Mouse (Mus musculus): ENCODE measurements at regions not wholly inside any gene's neighbourhood (a gene's known extent, or its start where the extent isn't known, plus 50 kb on each side); places are given as distances from the start of the nearest gene placed in this dataset.

DNA sequence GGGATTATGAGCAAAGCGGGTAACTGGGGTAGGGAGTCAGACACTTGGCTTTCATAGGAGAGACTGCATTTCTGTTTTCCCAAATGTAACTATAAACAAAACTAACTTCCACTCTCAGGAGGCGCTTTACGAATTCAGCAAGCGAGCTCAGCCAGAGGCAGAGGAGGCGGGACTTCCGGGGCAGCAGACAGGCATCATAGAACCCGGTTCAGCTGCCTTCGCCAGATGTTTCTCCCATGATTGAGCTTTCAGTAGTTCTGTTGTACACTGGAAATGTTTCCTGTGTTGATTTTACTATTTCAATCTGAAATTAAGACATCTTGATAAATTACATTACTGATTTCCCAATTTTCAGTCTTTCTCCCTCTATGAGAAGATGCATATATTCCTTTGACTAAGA, 92.9 kb downstream of the Zfp365 start:
- ATAC-seq (replicated peaks; ENCODE audit: low FRiP score), result no peak
- H3K27me3 ChIP-seq, result no peaks in the 10 kb centered on the region
- 84% methylated on average over 8 of the region's 8 CpGs for WGBS
- no peak overlapping the region for H3K9ac ChIP-seq
- no peaks in the 10 kb centered on the region for H3K36me3 ChIP-seq
- H3K4me3 ChIP-seq (replicated peaks), result no peak overlapping the region
- H3K4me1 ChIP-seq, result no peaks in the 10 kb centered on the region
- H3K9me3 ChIP-seq (replicated peaks), result peaks cover 4% of the 10 kb centered on the region; the same call in 1 of the 2 replicates
- no peak overlapping the region for H3K27ac ChIP-seq
- H3K4me2 ChIP-seq, result no peak overlapping the region

DNA sequence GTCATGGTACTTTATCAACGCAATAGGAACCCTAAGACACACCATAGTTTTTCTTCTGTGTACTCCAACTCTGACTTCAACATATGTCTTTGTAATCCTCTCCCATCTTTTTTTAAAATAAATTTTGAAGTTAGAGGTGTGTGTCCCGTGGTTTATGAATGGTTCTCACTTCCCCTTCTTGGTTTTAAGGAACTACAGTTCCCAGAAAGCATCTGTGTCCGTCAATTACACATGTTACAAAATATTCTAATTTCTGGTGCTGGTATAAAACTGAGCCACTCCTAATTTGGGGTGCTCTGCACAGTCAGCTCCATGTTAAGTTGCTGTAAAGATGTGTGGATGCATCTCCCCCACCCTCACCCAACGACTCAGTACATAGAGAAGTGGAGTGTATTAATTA, 98.6 kb downstream of the Zfp365 start:
- no peak overlapping the region for H3K9ac ChIP-seq
- H3K4me2 ChIP-seq, result no peak overlapping the region
- H3K27ac ChIP-seq, result no peak overlapping the region
- H3K4me1 ChIP-seq, result no peaks in the 10 kb centered on the region
- H3K9me3 ChIP-seq (replicated peaks), result peaks cover 4% of the 10 kb centered on the region; the same call in 1 of the 2 replicates
- no peaks in the 10 kb centered on the region for H3K36me3 ChIP-seq
- WGBS, result 84% methylated on average over 4 of the region's 4 CpGs
- H3K4me3 ChIP-seq (replicated peaks), result no peak overlapping the region
- no peak for ATAC-seq (replicated peaks; ENCODE audit: low FRiP score)
- H3K27me3 ChIP-seq, result no peaks in the 10 kb centered on the region

DNA sequence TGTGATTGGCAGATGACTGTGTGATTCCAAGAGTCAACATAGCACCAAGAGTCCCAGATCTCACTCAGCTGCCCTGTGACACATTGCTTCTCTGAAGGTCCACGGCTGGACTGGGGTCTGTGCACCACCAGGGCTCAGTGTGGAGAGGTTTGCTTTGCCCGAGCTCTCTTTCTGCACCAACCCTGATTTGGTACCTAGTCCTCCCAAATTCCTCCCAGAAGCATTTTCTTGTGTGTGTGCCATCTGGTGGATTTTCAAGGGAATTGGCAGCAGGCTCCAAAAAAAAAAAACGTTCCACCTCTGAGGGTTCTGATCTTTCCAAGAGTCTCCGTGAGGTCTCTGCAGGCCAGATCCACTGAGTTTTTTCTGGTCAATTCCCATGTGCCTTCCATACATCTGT, 107.3 kb downstream of the Zfp365 start:
- WGBS, result 28% methylated on average over 4 of the region's 4 CpGs

DNA sequence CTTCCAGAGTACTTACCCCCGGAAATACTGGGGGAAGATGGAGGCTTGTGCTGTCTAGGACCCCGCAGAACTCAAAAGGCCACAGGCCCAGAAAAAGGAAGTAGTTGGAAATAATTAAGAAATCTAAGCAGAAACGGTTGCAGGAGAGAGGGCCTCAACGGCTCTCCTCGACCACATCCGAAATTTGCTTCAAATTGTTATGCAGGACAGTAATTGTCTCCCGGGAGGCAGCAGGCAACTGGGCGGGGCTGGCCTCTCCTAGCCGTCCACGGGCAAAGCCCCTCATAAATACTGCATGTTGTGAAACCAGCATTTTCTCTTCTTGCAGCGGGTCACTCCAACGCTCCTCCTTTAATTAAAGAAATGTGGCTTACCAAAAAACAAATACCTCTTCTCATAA, 107.8 kb downstream of the Zfp365 start:
- ATAC-seq (replicated peaks; ENCODE audit: low FRiP score), result no peak
- Histone ChIP-seq H3K4me1 (peaks cover 6% of the 10 kb centered on the region; the same call in 1 of the 2 replicates), H3K36me3 (no peaks in the 10 kb centered on the region), H3K4me3 (replicated peaks) (no peak overlapping the region), H3K9me3 (replicated peaks) (no peaks in the 10 kb centered on the region), H3K27me3 (no peaks in the 10 kb centered on the region), H3K9ac (no peak overlapping the region), H3K4me2 (no peak overlapping the region), H3K27ac (no peak overlapping the region)
- 46% methylated on average over 12 of the region's 12 CpGs for WGBS

More for the DNA sequence above, 107.3 kb downstream of the Zfp365 start:
- no peak overlapping the region for H3K27ac ChIP-seq
- H3K36me3 ChIP-seq, result no peaks in the 10 kb centered on the region
- no peak overlapping the region for H3K4me3 ChIP-seq (replicated peaks)
- no peaks in the 10 kb centered on the region for H3K27me3 ChIP-seq
- no peaks in the 10 kb centered on the region for H3K9me3 ChIP-seq (replicated peaks)
- no peak overlapping the region for H3K9ac ChIP-seq
- peaks cover 6% of the 10 kb centered on the region; the same call in 1 of the 2 replicates for H3K4me1 ChIP-seq
- ATAC-seq (replicated peaks; ENCODE audit: low FRiP score), result no peak
- no peak overlapping the region for H3K4me2 ChIP-seq

DNA sequence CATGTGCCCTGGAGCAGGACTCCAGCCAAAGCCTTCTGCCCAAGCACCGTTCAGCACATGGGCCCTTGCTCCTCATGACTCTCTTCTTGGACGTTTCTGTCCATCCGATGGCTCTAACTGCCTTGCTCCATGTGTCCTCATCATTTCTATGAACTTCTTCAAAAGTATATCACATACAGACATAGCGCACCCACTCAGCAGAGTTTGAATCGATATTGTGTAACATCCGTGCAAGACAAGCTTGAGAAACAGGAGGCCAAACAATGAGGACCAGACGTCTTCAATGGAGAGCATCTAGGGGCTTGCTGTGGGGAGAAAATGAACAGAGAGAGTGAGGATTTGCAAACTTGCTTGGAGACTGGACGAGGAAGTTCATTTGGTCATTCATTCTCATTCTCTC, 110.3 kb downstream of the Zfp365 start:
- 94% methylated on average over 8 of the region's 8 CpGs for WGBS
- no peak overlapping the region for H3K4me2 ChIP-seq
- no peaks in the 10 kb centered on the region for H3K9me3 ChIP-seq (replicated peaks)
- no peaks in the 10 kb centered on the region for H3K27me3 ChIP-seq
- H3K4me3 ChIP-seq (replicated peaks), result no peak overlapping the region
- ATAC-seq (replicated peaks; ENCODE audit: low FRiP score), result no peak
- peaks cover 6% of the 10 kb centered on the region; the same call in 1 of the 2 replicates for H3K4me1 ChIP-seq
- no peak overlapping the region for H3K27ac ChIP-seq
- H3K36me3 ChIP-seq, result no peaks in the 10 kb centered on the region
- H3K9ac ChIP-seq, result no peak overlapping the region

DNA sequence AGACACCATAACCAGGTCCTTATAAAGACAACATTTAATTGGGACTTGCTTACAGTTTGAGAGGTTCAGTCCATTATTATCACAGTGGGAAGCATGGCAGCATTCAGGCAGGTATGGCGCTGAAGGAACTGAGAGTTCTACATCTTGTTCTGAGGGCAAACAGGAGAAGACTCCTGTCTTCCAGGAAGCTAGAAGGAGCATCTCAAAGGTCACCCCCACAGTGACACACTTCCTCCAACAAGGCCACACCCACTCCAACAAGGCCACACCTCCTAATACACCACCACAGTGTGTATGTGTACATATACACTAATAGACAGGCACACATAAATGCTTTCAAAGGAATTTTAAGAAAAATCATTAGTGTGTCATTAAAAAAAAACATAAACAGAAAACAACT, 110.8 kb downstream of the Zfp365 start:
- H3K27me3 ChIP-seq, result no peaks in the 10 kb centered on the region
- 91% methylated on average over 1 of the region's 1 CpGs for WGBS
- H3K9ac ChIP-seq, result no peak overlapping the region

DNA sequence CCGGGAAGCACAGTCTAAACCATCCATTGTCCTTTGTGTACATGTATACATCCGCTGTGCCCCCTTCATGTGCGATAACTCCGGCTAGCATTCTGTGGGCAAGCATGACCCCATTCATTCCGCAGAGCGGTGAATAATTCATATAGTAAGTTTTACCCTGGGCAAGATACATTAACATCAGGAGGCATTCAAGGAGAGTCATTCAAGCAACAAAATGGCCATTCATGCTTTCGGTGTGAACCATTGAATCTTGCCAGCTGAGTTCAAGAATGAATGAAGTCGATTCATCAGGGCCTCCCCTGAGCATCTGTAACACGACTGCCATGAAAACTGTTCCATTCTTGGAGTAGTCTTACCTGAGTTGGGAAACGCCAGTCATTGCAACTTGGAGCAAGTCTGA, 113.5 kb downstream of the Zfp365 start:
- ATAC-seq (replicated peaks; ENCODE audit: low FRiP score), result no peak
- Histone ChIP-seq H3K4me2 (no peak overlapping the region), H3K9me3 (replicated peaks) (no peaks in the 10 kb centered on the region), H3K4me3 (replicated peaks) (no peak overlapping the region), H3K36me3 (no peaks in the 10 kb centered on the region), H3K9ac (no peak overlapping the region), H3K4me1 (no peaks in the 10 kb centered on the region), H3K27me3 (no peaks in the 10 kb centered on the region), H3K27ac (no peak overlapping the region)
- 83% methylated on average over 10 of the region's 10 CpGs for WGBS

More for the DNA sequence above, 110.8 kb downstream of the Zfp365 start:
- Histone ChIP-seq H3K4me1 (peaks cover 6% of the 10 kb centered on the region; the same call in 1 of the 2 replicates), H3K36me3 (no peaks in the 10 kb centered on the region), H3K4me3 (replicated peaks) (no peak overlapping the region), H3K9me3 (replicated peaks) (no peaks in the 10 kb centered on the region), H3K4me2 (no peak overlapping the region), H3K27ac (no peak overlapping the region)
- no peak for ATAC-seq (replicated peaks; ENCODE audit: low FRiP score)

DNA sequence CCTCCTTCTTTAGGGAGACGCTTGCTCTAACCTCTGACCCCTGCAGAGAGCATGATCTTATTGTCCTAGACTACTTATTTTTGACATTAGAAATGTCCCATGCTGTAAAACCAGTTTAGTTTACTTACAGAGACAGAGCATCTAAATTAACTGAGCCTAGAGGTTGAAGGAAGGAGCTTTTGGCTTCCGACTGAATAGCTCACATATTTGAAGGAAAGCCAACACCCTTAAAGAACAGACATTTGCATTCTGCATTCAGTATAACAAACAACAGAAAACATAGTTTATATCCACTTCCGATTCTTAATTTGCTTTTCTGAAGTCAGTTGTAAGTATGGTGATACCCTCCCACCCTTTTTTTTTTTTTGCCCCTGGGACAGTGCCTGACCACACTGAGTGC, 119.3 kb downstream of the Zfp365 start:
- Histone ChIP-seq H3K4me3 (replicated peaks) (no peak overlapping the region), H3K4me1 (peaks cover 13% of the 10 kb centered on the region; the same call in 1 of the 2 replicates), H3K36me3 (no peaks in the 10 kb centered on the region), H3K9ac (no peak overlapping the region), H3K4me2 (no peak overlapping the region), H3K27ac (no peak overlapping the region), H3K27me3 (no peaks in the 10 kb centered on the region), H3K9me3 (replicated peaks) (no peaks in the 10 kb centered on the region)
- ATAC-seq (replicated peaks; ENCODE audit: low FRiP score), result no peak
- WGBS, result 48% methylated on average over 3 of the region's 3 CpGs

DNA sequence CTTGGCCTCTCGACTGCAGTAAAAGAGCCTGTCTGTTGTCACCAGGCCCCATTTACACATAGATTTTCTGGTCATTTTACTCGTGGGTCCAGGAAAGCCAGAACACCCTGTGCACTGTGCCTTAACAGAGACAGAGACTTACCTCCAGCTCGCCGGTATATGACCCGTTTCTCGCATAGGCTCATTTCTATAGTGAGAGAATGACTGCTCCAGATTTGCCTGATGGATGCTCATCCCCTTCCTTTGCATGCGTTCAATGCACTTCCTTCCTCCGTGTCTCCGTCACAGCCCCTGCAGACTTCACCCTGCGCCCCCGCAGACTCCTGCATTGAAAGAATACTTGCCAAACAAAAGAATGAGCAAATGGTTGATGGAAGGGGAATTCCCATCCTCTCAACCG, 122.8 kb downstream of the Zfp365 start:
- Histone ChIP-seq H3K4me1 (peaks cover 17% of the 10 kb centered on the region; the same call in 1 of the 2 replicates), H3K9ac (no peak overlapping the region), H3K36me3 (no peaks in the 10 kb centered on the region), H3K9me3 (replicated peaks) (no peaks in the 10 kb centered on the region), H3K27ac (no peak overlapping the region), H3K4me3 (replicated peaks) (no peak overlapping the region), H3K27me3 (no peaks in the 10 kb centered on the region), H3K4me2 (no peak overlapping the region)
- ATAC-seq (replicated peaks; ENCODE audit: low FRiP score), result no peak
- WGBS, result 80% methylated on average over 12 of the region's 12 CpGs

DNA sequence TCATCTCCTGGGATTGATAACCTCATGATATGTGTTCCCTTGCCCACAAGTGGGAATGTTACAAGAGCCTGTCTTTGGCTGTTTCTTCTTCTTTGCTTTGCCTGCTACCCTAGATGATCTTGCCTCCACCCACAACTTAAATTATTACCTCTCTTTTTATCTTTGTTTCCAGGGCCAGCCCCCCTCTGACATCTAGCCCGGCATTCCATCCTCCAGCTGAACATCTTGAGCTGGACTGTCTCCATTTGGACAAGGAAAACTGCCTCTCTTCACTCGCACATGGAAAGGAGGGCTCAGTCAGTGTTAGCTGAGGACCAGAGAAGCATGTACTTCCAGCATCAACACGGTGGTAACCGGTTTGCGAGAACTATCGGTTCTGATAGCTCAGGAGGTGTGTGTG, 124.3 kb downstream of the Zfp365 start:
- no peaks in the 10 kb centered on the region for H3K36me3 ChIP-seq
- no peak for ATAC-seq (replicated peaks; ENCODE audit: low FRiP score)
- 44% methylated on average over 6 of the region's 6 CpGs for WGBS
- no peak overlapping the region for H3K27ac ChIP-seq
- 0 out of 2 replicates have a peak overlapping the region, but pooled peaks have one; percentile 2 for H3K4me2 ChIP-seq
- no peaks in the 10 kb centered on the region for H3K9me3 ChIP-seq (replicated peaks)
- H3K9ac ChIP-seq, result no peak overlapping the region
- peaks cover 17% of the 10 kb centered on the region; the same call in 1 of the 2 replicates for H3K4me1 ChIP-seq
- H3K27me3 ChIP-seq, result no peaks in the 10 kb centered on the region
- no peak overlapping the region for H3K4me3 ChIP-seq (replicated peaks)

DNA sequence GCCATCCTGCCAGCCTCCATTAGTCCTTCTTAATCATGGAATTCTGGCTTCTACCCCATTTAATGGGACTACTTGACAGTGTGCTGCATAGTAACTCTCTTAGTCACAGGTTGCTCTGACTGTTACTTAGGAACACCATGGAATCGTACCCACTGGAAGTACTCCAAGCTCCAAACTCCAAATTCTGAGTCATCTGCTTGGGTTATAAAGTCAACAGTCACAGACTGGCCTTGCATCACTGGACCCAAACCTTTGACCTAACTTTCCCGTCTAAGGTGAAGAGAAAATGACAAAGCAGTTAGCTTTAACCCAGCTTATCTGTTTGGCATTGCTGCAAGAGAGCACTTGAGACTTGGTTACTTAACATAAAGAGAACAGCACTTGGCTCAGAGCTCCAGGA, 126.9 kb downstream of the Zfp365 start:
- H3K4me3 ChIP-seq (replicated peaks), result no peak overlapping the region
- no peak overlapping the region for H3K9ac ChIP-seq
- H3K9me3 ChIP-seq (replicated peaks), result no peaks in the 10 kb centered on the region
- H3K27ac ChIP-seq, result no peak overlapping the region
- H3K4me1 ChIP-seq, result peaks cover 17% of the 10 kb centered on the region; the same call in 1 of the 2 replicates
- no peaks in the 10 kb centered on the region for H3K36me3 ChIP-seq
- no peaks in the 10 kb centered on the region for H3K27me3 ChIP-seq
- ATAC-seq (replicated peaks; ENCODE audit: low FRiP score), result no peak
- no peak overlapping the region for H3K4me2 ChIP-seq
- WGBS, result 76% methylated on average over 2 of the region's 2 CpGs

DNA sequence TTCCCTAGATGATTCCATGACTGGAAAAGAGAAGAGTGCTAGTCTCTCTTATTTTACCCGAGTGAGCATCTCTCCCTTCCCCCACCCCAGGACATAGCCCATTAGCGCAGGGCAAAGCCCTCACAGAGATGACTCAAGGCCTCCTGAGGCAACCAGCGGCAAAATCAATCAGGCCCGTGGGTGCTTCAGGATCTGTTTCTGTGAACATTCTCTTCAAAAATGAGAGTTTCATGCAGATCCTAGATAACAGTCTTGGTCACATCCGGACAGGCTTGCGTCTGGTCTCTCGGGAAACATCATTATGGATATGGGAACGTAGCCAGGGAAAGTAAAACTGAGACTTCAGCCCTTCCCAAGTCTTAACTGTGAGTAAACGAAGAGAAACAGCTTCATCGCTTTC, 134.1 kb downstream of the Zfp365 start:
- H3K9me3 ChIP-seq (replicated peaks), result no peaks in the 10 kb centered on the region
- no peak overlapping the region for H3K4me3 ChIP-seq (replicated peaks)
- ATAC-seq (replicated peaks; ENCODE audit: low FRiP score), result no peak
- H3K27me3 ChIP-seq, result no peaks in the 10 kb centered on the region
- no peak overlapping the region for H3K9ac ChIP-seq
- WGBS, result 73% methylated on average over 10 of the region's 10 CpGs
- H3K4me2 ChIP-seq, result 0 out of 2 replicates have a peak overlapping the region, but pooled peaks have one; percentile 8
- peak overlapping the region; percentile 59; the same call in 1 of the 2 replicates for H3K27ac ChIP-seq
- no peaks in the 10 kb centered on the region for H3K36me3 ChIP-seq
- no peaks in the 10 kb centered on the region for H3K4me1 ChIP-seq

DNA sequence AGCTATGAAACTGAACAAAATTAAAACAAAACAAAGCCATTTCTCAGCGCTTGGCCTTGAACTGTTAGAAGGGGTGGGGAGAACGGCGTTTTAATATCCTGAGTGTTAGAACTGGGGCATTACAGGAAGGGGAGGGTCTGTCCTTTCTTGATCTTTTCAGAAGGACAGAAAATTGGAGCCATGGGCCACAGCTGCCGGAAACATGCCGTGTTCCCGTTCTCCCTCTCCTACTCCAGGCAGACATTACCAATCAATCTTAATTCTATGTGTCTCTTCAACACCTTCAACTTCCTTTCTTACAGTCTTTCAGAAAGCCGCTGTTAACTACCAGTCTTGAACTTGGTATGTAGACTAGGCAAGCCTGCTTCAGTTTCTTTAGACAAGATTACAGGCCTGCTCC, 134.7 kb downstream of the Zfp365 start:
- 80% methylated on average over 7 of the region's 7 CpGs for WGBS
- Histone ChIP-seq H3K9me3 (replicated peaks) (no peaks in the 10 kb centered on the region), H3K36me3 (no peaks in the 10 kb centered on the region), H3K4me1 (no peaks in the 10 kb centered on the region), H3K4me2 (no peak overlapping the region), H3K27ac (peak overlapping the region; percentile 59), H3K4me3 (replicated peaks) (no peak overlapping the region), H3K9ac (no peak overlapping the region), H3K27me3 (no peaks in the 10 kb centered on the region)
- ATAC-seq (replicated peaks; ENCODE audit: low FRiP score), result no peak
